Mouse (Mus musculus) kidney, adult 9 months (tissue): ENCODE results near the gene Icam1.
A peak's percentile ranks its signal among the peaks of the same experiment; 100 is the strongest.

ENCODE experiments used
- DNase-seq: peaks from one replicate; pipeline ENCODE4 v3.0.0; 2022

The Icam1 gene

GRCm38 (mm10) chr9:21067006-21067684 lies 51.4 kb downstream of the Icam1 start, which contains the start of gene Zglp1:
Gene Zglp1, minus strand, starts transcription at chr9:21067093.
- DNase-seq = no peak

GRCm38 (mm10) chr9:21072641-21073040 lies 56.9 kb downstream of the Icam1 start:
- no peak for DNase-seq

GRCm38 (mm10) chr9:21073044-21073840 lies 57.5 kb downstream of the Icam1 start, which contains the start of the genes Gm49373 and Fdx1l:
Gene Gm49373, minus strand, starts transcription at chr9:21073096.
Gene Fdx1l, minus strand, starts transcription at chr9:21073614.
- peak; percentile 94 for DNase-seq

- DNase-seq = peak; percentile 22
These were observed 58.4 kb downstream of the Icam1 start for GRCm38 (mm10) chr9:21074173-21074572.

GRCm38 (mm10) chr9:21075625-21076024 lies 59.8 kb downstream of the Icam1 start:
- DNase-seq = no peak
